ENCODE assay signal across 8 mouse cellular contexts in genomic region chr4:142153526-142153925, GRCm38 (mm10).
DNase-seq lines count a peak whose midpoint lies in the region; ATAC-seq lines count a peak whose summit lies in the region.

No protein-coding gene starts in this region.

- H3K9ac ChIP-seq in intestine, embryonic 16.5 days (ENCODE audit: low read depth, low read length), result no peak overlapping the region

- 0 out of 2 replicates have a peak, but pooled peaks cover 4% of the 10 kb centered on the region for H3K4me1 ChIP-seq in intestine, embryonic 16.5 days (ENCODE audit: control insufficient read depth, insufficient read depth, low read length)
- H3K4me1 ChIP-seq in midbrain, embryonic 10.5 days, result peaks cover 13% of the 10 kb centered on the region; the same call in 1 of the 2 replicates

- peaks cover 18% of the 10 kb centered on the region for H3K36me3 ChIP-seq in intestine, embryonic 16.5 days (ENCODE audit: control insufficient read depth, insufficient read depth, low read length)
- peaks cover 36% of the 10 kb centered on the region for H3K36me3 ChIP-seq in midbrain, embryonic 10.5 days

- DNase-seq in adrenal gland, adult 8-10 months, result peak; percentile 74
- peak; percentile 77 for DNase-seq in embryo, embryonic 11.5 days (ENCODE audit: low read depth, low spot score)
- peak; percentile 83 to 84 for DNase-seq in gastrocnemius, postnatal 36 days
- peak; percentile 85 to 90 for DNase-seq in left cerebral cortex, postnatal 25 days (ENCODE audit: low spot score in 2 of 2)
- DNase-seq in midbrain, embryonic 10.5 days (ENCODE audit: low spot score), result peak; percentile 86
- DNase-seq in right cerebral cortex, postnatal 36 days (ENCODE audit: low spot score in 2 of 2), result peak; percentile 74 to 76
- DNase-seq in urinary bladder, postnatal 36 days (ENCODE audit: low spot score in 2 of 2), result peak; percentile 80 to 84

- no peaks in the 10 kb centered on the region for H3K9me3 ChIP-seq in intestine, embryonic 16.5 days (ENCODE audit: control insufficient read depth, low read length)
- H3K9me3 ChIP-seq in midbrain, embryonic 10.5 days (replicated peaks), result no peaks in the 10 kb centered on the region

- intact Hi-C loops in gastrocnemius, postnatal 36 days (cut with DNase I), result loop anchor here (2.0 to 5.0 kb wide), 3 partner anchors 93 to 729 kb away; no protein-coding TSS in a partner anchor
- intact Hi-C loops in left cerebral cortex, postnatal 25 days (cut with DNase I), result loop anchor here (1.0 to 5.0 kb wide), 5 partner anchors 85 to 869 kb away; partner anchors contain the start of gene Kazn

- peak; percentile 83 for ATAC-seq in intestine, embryonic 16.5 days

- peak overlapping the region; percentile 26; the same call in 1 of the 2 replicates for H3K27ac ChIP-seq in intestine, embryonic 16.5 days (ENCODE audit: low read length)
- H3K27ac ChIP-seq in midbrain, embryonic 10.5 days (replicated peaks), result no peak overlapping the region

- H3K4me2 ChIP-seq in intestine, embryonic 16.5 days (ENCODE audit: low read depth, low read length), result no peak overlapping the region

- H3K4me3 ChIP-seq in intestine, embryonic 16.5 days (ENCODE audit: low read length), result no peak overlapping the region
- no peak overlapping the region for H3K4me3 ChIP-seq in midbrain, embryonic 10.5 days

- 6% methylated on average over 2 of the region's 2 CpGs for WGBS in intestine, embryonic 16.5 days
- 6% methylated on average over 2 of the region's 2 CpGs for WGBS in midbrain, embryonic 10.5 days

- H3K27me3 ChIP-seq in intestine, embryonic 16.5 days (replicated peaks; ENCODE audit: control insufficient read depth, insufficient read depth, low read length), result no peaks in the 10 kb centered on the region
- no peaks in the 10 kb centered on the region for H3K27me3 ChIP-seq in midbrain, embryonic 10.5 days (ENCODE audit: low read depth, poor library complexity, severe bottlenecking)
